Mouse (Mus musculus): Measurements from ENCODE around the gene Slco2a1.
"Not testable (repeated sequence)": the region's sequence is repeated elsewhere in the genome, so short reads cannot be mapped to it uniquely, and the experiment has no call there.

Slco2a1 gene

DNA sequence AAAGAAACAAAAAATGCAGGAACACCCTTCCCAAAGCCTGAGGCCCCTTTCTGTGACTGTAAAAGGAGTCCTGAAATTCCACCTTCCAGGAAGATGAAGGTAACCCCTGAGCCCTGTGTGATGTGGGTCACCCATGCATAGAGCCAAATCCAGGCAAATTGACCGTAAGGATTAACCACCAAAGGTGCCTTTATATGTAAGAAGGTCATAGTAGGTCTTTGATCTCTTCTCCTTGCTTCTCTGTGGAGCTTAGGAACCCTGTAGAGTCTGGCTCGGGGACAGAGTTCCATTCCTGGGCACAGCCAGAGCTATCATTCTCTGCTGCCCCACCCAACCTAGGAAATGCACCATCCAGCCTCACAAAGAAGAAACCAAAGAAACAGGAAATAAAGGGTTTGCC lies 100.1 kb downstream of the Slco2a1 start:
- no peak for DNase-seq

DNA sequence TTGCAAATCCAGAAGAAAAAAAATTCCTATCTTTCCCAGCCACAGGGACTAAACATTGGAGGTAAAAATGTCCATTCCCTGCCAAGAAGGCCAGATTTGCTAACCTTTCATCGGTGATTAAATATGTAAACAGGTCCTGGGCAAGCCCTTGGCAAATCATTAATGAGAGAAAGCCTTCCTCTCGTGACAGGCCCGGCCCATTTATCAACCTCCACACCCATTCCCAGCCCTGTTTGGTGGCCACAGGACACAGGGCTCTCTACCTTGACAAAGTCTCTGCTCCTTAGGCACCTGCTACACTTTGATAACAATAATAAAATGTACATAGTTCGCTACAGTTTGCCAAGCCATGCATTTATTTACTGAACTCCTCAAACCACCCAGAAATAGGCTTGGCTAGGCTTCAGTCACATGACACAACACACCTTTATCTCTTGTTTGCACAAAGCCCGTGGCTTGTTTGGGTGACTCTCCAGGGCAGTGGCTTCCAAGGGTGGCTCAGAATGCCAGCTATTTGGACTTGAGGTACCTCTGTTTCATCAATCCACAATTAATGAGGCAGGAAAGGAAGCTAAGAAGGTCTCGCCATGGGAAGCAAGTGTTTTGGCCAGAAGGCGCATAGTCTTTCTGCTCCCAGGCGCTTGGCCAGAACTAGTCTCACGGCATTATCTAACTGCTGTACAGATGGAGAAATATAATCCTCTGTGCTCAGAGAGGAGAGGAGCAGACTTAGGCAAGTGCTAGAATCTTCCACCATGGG lies 101.8 kb downstream of the Slco2a1 start:
- no peak for DNase-seq

DNA sequence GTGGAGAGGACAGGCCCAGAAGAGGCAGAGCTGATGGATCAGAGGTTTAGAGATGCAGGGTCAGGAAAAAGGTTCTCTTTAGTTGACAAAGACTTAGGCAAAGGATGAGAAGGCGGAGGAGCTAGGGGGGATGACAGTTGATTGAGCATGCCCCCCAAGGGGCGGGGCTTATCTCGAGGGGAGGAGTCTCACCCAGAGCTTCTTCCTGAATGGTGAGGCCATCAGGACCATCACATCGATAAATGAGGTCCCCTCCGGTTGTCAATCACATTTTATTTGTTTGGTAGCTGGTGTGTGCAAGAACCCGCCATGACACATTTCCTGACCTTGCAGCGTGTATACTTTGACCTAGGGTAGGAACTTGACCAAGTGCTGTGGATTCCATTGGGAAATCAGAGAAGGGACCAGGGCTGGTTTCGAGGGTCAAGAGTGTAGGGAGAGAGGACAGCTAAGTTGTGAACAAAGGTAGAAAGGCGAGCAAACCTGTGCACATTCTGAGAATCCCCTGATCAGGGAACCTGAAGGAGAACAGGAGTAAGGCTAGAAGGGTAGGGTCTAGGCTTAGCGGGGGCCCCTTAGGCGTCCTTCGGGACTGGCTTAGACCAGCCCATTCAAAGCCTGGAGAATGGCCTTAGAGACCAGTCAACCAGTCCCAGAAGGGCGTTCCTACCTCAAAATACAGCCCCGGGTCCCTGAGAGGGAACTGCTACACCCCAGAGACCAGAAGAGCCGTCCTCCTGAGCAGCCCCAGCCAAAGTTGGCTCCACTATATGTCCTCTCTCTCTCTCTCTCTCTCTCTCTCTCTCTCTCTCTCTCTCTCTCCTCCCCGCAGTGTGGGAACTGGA lies 102.7 kb downstream of the Slco2a1 start:
- DNase-seq: no peak

DNA sequence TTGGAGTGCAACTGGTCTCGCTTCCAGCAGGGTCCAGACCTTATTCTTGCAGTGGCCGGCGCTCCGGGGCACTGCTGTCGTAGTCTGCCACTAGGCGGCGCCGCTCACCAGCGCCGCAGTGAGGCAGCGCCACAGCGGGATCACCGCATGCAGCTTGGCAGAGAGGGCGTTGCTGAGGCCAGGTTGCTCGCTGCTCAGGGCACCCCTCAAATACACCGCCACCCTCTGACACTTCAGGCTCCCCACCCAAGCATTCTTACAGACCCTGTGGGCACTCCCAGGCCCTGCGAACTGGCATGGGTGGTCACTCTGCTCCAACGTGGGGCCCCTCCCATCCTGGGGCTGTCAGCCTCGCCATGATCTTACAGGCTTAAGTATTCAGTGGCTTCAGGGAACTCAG lies 103.7 kb downstream of the Slco2a1 start:
- DNase-seq: peak; percentile 63

DNA sequence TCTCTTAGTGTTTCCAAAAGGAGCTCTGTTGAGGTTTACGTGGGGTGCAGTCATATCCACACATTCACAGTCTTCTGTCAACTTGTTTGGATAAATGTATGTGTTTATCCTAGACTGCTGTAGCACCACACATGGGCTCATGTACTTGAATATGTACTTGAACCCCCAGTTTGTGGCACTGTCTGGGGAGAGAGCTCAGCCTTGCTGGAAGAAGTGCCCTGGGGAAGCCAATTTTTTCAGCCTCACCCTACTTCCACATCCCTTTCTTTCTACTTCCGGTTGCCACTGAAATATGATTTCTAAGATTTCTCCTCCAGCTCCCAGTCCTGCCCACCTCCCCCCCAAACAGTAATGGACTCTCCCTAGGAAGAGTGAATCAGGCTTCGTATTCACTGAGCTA lies 105.2 kb downstream of the Slco2a1 start:
- DNase-seq: no peak

DNA sequence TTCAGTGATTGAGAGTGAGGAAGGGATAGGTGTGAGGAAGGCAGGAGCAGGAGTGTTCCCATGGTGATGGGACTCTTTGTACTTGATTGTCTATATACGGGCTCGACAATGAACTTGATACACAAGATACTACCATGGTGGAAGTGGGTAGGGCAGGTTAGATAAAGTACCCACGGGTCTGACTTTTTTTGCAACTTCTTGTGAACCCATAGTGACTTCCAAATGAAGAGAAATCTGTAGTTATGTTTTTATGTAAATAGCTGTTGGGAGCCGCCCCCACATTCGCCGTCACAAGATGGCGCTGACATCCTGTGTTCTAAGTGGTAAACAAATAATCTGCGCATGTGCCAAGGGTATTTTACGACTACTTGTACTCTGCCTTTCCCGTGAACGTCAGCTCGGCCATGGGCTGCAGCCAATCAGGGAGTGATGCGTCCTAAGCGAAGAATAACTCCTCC lies 119.9 kb downstream of the Slco2a1 start:
- not testable (repeated sequence) for DNase-seq

DNA sequence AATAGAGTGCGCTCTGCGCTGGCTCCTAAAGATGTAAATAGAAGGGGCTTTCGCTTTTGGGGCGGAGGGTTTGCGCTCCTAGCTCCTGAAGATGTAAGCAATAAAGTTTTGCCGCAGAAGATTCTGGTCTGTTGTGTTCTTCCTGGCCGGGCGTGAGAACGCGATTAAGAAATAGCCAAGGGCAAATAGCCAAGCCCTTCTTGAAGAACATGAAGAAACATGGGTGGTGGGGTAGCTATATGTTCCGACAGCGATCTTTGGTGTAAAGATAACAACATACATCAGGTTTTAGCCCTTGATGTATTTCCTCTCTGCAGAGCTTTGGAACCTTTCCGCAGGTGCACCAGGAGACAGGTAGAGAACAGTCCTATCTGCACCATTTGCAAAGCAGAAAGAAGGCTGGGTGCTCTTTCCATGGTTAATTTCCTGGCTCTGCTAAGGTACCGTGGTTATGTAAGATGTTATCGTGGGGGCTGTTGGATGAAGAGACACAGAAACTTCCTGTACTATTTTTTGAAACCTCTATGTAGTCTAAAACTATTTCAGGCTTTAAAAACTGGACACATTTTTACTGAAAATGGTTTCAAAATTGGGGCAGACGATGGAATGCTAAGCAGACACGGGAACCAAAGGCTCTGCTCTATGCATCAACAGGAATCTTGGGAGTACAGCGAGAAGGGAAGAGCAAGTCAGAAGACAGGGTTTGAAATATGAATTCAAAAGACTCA lies 120.6 kb downstream of the Slco2a1 start:
- DNase-seq: no peak

DNA sequence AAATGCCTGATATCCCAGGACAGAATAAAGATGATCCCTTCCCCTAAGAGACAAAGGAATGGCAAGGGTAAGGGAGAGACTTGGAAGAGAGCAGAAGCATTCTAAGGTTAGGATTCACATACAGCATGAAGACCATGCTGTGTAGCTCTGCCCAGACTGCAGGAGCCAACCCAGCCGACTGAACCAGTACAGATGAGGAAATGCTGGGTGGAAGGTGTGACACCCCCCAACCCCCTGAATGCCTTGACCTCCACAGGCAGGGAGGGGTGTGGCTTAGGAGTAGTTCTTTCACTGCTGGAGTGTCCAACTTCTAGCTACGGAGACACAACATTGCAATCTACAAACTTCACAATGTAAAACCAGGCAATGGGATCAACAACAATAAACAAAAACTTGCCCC lies 121.4 kb downstream of the Slco2a1 start:
- DNase-seq: no peak

DNA sequence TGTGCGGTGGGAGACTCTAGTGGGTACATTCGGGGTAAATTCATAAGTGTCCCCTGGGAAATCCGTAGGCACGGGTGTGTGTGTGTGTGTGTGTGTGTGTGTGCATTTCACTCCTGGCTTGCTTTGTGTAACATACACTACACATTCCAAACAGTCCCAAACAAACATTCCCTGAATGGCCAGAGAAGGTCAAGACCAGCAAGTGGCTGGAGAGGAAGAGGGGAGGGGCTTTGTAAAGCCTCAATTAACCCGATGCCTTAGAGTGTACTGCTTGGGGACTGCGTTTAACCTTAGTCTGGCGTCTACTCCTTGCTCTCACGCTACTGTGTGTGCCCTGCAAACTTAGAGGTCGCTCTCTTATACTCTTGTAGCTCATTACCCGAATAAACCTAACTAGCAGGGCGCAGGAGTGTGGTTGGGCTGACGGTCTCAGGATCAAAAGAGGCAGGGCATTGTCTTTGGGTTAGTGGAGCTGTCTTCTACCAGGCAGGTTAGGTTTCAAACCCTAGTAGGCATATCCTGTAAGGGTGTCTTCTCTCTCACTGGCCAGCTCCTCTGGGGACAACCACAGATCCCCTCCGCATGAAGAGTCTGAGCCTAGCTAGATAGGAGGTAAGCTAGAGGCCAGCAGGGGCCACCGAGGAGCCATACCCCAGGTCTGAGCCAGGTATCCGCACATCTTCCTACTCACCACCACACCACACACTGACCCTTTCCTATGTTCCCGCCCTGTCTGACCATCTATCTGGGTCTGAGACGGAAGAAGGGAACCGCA lies 122.4 kb downstream of the Slco2a1 start:
- no peak for DNase-seq

DNA sequence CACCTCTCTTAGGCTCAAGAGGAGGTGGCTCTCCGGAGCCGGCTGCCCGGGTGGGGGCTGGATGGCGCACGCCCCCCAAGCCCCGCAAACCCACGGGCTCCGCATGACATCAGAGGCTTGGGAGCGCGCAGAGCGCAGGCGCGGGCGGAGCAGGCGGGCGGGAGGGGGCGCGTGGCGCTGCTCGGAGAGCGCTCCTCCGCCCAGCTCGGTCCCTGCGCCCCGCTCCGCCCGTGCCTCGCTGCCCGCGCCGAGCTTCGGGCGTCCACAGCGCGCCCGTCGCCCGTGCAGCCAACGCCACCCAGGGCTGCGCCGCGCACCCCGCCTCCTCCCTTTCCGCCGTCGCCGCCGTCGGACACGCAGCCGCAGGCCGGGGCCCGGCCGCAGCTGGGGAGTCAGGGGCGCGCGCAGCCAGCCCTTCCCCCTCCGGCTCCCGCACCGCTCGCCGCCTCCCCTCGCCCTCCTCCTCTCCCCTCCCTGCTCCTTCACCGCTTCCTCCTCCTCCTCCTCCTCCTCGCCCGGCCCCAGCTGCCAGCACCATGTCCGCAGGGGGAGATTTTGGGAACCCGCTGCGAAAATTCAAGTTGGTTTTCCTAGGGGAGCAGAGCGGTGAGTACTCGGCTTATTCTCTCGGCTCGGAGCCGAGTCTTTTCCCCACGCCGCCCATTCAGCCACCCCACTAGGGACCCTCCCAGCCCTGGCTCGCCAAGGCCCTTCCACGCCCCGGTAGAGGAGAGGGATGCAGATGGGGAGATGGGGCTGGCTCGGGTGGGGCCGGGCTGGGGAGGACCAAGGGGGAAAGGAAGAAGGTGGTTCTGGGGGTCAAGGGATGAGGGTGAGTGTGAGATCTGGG lies 123.3 kb downstream of the Slco2a1 start, which contains the start of gene Rab6b:
TSS of gene Rab6b (plus strand) at position 167 of the 850 bp plus-strand sequence.
- peak; percentile 39 for DNase-seq

DNA sequence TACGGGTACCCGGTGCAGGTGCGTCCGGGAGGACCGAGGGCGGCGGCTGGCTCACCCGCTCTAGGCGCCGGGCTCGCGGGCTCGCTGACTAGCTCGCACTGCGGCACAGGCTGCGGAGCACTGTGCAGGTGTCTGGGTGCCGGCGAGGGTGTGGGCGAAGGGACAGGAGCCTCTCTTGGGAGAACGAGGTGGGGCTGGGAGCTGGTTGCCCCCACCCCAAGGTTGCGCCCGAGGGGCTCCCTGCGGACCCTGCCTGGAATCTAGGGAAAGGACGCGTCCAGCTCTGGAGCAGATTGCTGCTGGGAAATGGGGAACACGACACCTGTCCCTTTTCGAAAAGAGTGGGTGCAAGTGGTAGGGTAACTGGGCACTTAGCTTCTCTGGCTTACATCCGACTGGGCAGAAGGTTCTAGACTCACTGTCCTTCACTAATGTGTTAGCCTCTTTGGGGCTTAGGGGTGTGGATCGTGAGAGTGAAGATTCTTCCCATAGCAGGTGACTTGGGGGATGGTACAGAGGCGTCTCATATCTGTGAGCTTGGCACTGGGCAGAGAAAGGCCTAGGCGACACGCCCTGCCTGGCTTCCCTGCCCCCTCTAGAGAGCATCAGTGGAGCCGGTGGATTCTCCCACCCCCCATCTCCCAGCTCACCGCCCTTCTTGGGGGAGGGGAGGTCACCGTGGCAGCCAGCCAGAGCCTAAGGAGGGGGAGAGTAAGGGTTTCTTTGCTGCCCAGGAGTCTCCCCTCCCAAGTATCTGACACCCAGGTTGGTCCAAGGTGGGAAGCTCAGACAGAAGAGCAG lies 124.2 kb downstream of the Slco2a1 start:
- peak; percentile 36 for DNase-seq

DNA sequence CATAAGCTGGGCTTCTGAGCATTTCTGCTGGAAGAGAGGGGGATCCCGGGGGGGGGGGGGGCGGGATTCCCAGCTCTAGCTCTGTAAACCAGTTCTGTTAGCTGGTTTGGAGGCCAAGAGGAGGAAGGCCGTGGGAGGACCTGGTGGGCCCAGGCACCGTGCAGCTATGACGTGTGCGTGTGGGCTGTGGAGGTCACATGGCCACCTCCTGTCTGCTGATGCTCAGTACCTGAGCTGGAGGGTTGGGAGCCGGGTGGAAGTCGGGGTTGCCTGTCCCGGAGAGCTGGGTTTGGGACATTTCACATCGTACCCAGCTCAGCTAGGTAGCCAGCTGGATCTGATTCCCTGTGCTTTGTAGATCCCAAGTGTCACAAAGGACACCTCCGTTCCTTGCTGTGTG lies 124.8 kb downstream of the Slco2a1 start:
- no peak for DNase-seq

DNA sequence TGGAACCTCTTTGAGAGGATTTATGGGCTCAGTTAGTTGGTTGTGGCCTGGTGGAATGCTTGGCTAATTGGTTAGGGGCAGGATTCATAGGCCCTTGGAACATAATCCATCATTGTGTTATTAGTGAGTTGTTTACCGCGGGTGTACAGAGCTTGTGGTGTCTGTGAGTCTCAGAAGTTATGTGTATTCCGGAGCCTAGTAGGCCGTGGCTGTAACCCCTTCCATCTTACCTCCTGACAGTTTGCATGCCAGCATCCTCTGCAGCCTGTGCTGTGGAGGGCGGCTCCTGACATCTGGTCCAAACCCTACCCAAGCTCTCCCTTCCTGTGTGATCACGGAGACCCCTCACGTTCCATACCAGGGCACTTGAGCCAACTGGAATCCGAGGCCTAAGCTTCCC lies 125.8 kb downstream of the Slco2a1 start:
- no peak for DNase-seq

DNA sequence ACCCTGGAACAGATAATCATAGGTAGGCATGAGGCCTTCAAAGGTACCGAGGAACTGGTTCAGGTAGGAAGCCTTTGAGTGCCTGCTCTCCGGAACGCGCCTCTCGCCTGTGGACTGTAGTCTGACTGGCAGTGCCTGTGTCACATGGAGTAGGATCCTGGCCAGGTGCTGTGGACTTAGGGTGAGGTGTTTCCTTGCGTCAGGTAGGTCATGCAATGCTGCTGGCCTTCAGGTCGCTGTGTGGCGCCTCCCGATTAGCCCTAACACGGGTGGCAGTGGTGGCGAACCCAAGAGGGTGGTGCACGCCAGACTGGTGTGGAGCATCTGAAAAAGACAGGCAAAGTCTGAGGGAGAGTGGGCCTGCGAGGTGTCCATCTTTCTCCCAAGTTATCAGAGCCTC lies 126.4 kb downstream of the Slco2a1 start:
- DNase-seq: no peak

DNA sequence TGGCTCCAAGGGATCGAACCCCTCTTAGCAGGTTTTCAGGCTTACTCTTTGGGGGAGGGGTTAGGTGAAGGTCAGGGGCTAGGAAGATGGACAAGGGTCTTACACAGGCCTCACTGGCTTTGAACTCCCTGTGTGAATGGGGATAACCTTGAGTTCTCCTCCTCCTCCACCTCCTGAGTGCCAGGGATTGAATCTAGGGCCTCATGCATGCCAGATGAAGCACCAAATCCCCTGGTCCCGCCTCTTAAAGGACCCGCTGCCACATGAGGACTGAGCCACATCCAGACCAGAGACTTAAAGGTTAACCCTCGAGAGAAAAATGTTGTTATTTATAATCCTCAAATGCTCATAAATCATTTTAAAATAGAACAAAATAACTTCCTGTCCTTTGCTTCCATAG lies 128.4 kb downstream of the Slco2a1 start:
- no peak for DNase-seq

DNA sequence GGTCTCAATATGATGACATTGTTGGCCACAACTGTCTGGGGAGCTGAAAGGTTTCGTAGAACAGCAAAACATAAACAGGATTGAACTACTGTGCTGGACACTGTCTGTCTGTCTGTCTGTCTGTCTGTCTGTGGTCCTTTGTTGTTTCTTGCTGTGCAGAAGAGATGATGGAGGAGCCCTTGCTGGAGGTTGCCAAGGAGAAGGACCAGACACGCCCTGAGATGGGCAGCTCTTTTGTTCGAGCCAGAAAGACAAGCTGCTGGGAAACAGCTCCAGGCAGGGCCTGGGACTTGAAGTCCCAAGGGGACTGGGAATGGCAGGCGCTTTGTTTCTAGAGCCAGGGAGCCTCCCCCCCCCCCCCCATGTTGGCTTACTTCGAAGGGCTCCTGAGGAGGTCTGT lies 129.0 kb downstream of the Slco2a1 start:
- no peak for DNase-seq

DNA sequence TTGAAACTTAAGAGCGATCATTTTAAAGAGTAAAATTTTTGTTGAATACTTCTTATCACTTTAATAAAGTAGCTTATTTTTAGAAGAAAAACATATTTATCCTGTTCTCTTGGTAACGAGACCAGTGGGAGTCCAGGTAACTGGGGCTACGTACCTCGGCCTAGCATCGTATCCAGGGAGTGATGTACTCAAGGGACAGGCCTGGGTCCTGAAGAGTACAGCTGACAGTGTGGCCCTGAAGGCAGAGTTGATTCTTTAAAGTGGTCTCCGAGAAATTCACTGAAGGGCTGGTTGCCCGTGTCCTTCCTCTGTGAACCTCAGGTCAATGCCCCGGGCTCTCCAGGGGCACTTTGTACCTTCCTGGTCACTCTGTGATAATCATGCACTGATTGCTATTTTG lies 129.4 kb downstream of the Slco2a1 start:
- DNase-seq: no peak

DNA sequence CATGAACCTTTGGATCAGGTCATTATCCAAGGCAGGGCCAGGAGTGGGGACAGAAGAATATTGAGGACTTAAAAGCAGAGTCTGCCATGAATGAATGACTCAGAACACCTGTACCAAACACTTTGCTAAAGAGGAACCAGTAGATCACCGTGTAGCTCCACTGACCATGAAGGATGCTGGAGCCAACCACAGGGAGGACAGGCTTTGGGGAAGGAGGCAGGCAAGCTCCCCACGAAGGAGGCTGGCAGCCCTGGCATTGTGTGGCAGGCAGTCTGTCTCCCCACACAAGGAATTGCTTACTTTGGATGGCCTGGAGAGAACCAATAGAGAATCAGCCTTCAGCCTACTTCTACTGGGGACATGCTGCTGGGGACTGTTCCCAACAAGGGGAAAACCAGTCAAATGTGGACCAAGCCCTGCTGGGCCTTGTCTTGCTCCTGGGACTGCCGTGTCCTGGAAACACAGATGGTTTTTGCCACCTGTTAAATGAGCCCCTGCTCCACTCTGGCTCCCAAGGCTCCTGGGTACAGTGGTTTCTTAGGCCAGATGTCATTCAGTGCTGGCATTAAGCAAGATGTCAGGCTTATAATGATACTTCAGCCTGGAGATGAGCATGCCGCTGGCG lies 130.3 kb downstream of the Slco2a1 start:
- no peak for DNase-seq

DNA sequence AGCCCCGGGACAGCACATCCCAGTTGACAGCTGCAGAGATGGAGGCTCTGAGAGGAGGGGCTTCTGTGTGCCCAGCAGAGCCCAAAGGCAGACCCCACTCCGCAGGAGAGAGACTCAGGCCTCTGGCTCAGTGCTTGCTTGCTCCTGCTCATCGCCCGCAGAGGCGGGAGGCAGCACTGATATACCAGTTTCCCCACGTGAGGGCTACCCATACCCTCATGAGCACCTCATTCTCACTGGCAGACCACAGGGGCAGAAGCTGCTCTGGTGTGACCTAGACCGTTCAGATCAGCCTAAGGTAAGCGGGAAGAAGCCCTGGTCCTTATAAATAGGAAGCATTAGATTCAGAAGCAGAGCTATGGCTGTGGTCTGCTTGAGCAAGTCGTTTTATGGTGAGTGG lies 131.3 kb downstream of the Slco2a1 start:
- DNase-seq: no peak

DNA sequence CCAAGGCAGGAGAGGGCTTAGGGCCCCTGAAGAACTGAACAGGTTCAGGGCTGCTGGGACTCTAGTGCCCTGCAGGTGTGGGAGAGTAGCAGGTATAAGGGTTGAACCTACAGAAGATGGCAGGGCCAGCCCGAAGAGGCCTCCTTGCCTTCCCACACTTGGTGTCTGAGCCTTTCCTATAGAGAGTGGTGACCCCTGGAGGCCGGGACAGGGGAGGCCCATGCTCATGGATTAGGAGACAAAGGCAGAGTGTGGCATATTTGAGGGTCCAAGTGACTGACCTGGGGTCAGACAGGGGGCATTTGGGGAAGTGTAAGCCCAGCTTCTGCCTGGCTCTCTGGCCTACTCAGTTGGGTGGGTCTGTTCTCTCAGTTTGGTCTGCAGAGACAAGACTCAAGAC lies 131.7 kb downstream of the Slco2a1 start:
- DNase-seq: no peak
